Mouse (Mus musculus): Measurements from ENCODE around the gene Fut2. TPM values are rescaled to one million over a fixed set of nuclear protein-coding genes. Genes with fewer than 3 reads are reported as not detected.

Gene Fut2
- polyA plus RNA-seq, 1 experiment from 2014 or later: not detected

GRCm38 (mm10) chr7:45605704-45606289, 60.4 kb downstream of the Fut2 start:
- WGBS: 84% methylated on average over 9 of the region's 9 CpGs
- Histone ChIP-seq H3K36me3 (ENCODE audit: control insufficient read depth, insufficient read depth, low read length) (no peaks in the 10 kb centered on the region), H3K4me1 (ENCODE audit: control insufficient read depth, insufficient read depth, low read length) (no peaks in the 10 kb centered on the region), H3K4me2 (no peak overlapping the region), H3K9ac (ENCODE audit: low read length) (no peak overlapping the region), H3K27ac (ENCODE audit: low read depth, low read length) (no peak overlapping the region), H3K9me3 (ENCODE audit: control insufficient read depth, low read length) (no peaks in the 10 kb centered on the region), H3K4me3 (ENCODE audit: low read depth, low read length) (no peak overlapping the region), H3K27me3 (ENCODE audit: control insufficient read depth, insufficient read depth, low read length) (no peaks in the 10 kb centered on the region)
- no peak for DNase-seq (ENCODE audit: low spot score, missing footprints)
- no peak for ATAC-seq (ENCODE audit: low FRiP score)

DNA sequence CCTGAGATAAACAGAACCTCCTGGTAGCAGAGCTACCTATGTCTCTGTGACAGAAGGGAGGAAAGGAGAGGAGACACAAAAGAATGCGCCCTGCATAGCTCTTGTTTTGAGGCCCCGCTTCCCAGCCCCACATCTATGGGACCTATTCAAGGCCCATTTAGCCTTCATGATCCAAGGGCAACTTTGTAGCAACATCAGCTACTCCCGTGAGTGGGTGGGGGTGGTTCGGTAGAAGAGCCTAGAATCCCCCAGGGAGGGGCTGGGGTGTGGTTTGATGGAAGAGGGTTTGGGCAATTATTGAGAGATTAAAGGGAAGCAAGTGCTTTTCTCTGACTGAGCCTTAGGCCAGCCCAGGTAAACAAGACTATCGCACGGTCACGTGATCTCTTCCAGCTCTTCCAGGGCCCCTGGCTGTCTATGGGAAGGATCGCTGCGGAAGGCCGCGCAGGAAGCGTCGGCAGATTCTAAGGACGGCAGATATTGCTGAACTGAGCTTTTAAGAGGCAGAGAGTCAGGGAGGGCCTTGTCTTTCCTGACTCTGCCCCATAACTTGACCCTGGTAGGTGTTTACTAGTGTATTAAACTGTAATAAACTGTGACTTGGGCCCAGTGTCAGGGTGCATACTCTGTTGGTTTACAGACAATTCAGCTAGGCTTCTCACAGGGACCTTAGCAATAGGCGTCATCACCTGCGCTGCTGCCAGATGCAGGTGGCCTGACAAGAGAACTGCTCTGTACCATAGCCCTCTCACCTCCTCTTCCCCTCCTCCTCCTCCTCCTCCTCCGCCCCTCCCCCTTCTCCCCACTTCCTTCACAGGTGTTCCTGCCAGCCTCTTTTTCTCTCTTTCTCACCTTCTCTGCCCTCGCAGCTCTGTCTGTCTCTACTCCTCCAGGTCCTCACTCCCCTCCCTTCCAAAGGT, 67.0 kb downstream of the Fut2 start:
- H3K4me1 ChIP-seq (ENCODE audit: control insufficient read depth, insufficient read depth, low read length): no peaks in the 10 kb centered on the region
- no peaks in the 10 kb centered on the region for H3K9me3 ChIP-seq (ENCODE audit: control insufficient read depth, low read length)
- no peak overlapping the region for H3K27ac ChIP-seq (ENCODE audit: low read depth, low read length)
- no peak overlapping the region for H3K4me3 ChIP-seq (ENCODE audit: low read depth, low read length)
- H3K4me2 ChIP-seq: no peak overlapping the region
- H3K9ac ChIP-seq (ENCODE audit: low read length): no peak overlapping the region
- ATAC-seq (ENCODE audit: low FRiP score) (no peak), DNase-seq (ENCODE audit: low spot score, missing footprints) (no peak)
- no peaks in the 10 kb centered on the region for H3K36me3 ChIP-seq (ENCODE audit: control insufficient read depth, insufficient read depth, low read length)
- WGBS: 55% methylated on average over 18 of the region's 18 CpGs
- no peaks in the 10 kb centered on the region for H3K27me3 ChIP-seq (ENCODE audit: control insufficient read depth, insufficient read depth, low read length)

Other genes starting within 250 kb of the Fut2 start
- gene Lhb, start 245.6 kb downstream of the Fut2 start, polyA plus RNA-seq (2014; fragmentation: Nextera tagmentation; extraction: Ambion mirVana): not detected in 2 replicates
- 26.5 and 26.8 TPM in 2 replicates for gene Gys1, start 231.6 kb downstream of the Fut2 start, polyA plus RNA-seq (2014; fragmentation: Nextera tagmentation; extraction: Ambion mirVana)
- 168 and 171 TPM in 2 replicates for gene Ruvbl2, start 228.3 kb downstream of the Fut2 start, polyA plus RNA-seq (2014; fragmentation: Nextera tagmentation; extraction: Ambion mirVana)
- gene Ftl1, start 206.5 kb downstream of the Fut2 start, polyA plus RNA-seq (2014; fragmentation: Nextera tagmentation; extraction: Ambion mirVana): 5,242 and 5,528 TPM in 2 replicates
- gene Bax, start 199.5 kb downstream of the Fut2 start, polyA plus RNA-seq (2014; fragmentation: Nextera tagmentation; extraction: Ambion mirVana): 169 and 201 TPM in 2 replicates
- 0.15 TPM in 1 of 2 replicates, not detected in the other for gene Tulp2, start 184.5 kb downstream of the Fut2 start, polyA plus RNA-seq (2014; fragmentation: Nextera tagmentation; extraction: Ambion mirVana)
- not detected in 2 replicates for gene Gm45808, start 179.6 kb downstream of the Fut2 start, polyA plus RNA-seq (2014; fragmentation: Nextera tagmentation; extraction: Ambion mirVana)
- gene Dhdh, start 177.6 kb downstream of the Fut2 start, polyA plus RNA-seq (2014; fragmentation: Nextera tagmentation; extraction: Ambion mirVana): 3.2 and 3.9 TPM in 2 replicates
- gene Nucb1, start 156.0 kb downstream of the Fut2 start, polyA plus RNA-seq (2014; fragmentation: Nextera tagmentation; extraction: Ambion mirVana): 83.7 and 84.8 TPM in 2 replicates
- 16.3 and 17.1 TPM in 2 replicates for gene Ppp1r15a, start 140.1 kb downstream of the Fut2 start, polyA plus RNA-seq (2014; fragmentation: Nextera tagmentation; extraction: Ambion mirVana)
- 0.08 and 0.26 TPM in 2 replicates for gene Plekha4, start 140.1 kb downstream of the Fut2 start, polyA plus RNA-seq (2014; fragmentation: Nextera tagmentation; extraction: Ambion mirVana)
- 0.10 and 0.12 TPM in 2 replicates for gene Hsd17b14, start 111.5 kb downstream of the Fut2 start, polyA plus RNA-seq (2014; fragmentation: Nextera tagmentation; extraction: Ambion mirVana)
- gene Bcat2, start 96.2 kb downstream of the Fut2 start, polyA plus RNA-seq (2014; fragmentation: Nextera tagmentation; extraction: Ambion mirVana): 22.5 and 24.7 TPM in 2 replicates
- gene Fgf21, start 50.9 kb downstream of the Fut2 start, polyA plus RNA-seq (2014; fragmentation: Nextera tagmentation; extraction: Ambion mirVana): not detected in 2 replicates
- not detected in 2 replicates for gene Fut1, start 49.1 kb downstream of the Fut2 start, polyA plus RNA-seq (2014; fragmentation: Nextera tagmentation; extraction: Ambion mirVana)
- gene Izumo1, start 44.6 kb downstream of the Fut2 start, polyA plus RNA-seq (2014; fragmentation: Nextera tagmentation; extraction: Ambion mirVana): 0.10 and 0.29 TPM in 2 replicates
- gene Rasip1, start 38.9 kb downstream of the Fut2 start, polyA plus RNA-seq (2014; fragmentation: Nextera tagmentation; extraction: Ambion mirVana): 4.0 and 4.7 TPM in 2 replicates
- gene Mamstr, start 26.4 kb downstream of the Fut2 start, polyA plus RNA-seq (2014; fragmentation: Nextera tagmentation; extraction: Ambion mirVana): 1.8 and 2.1 TPM in 2 replicates
- 0.21 TPM in 1 of 2 replicates, not detected in the other for gene Ntn5, start 17.6 kb upstream of the Fut2 start, polyA plus RNA-seq (2014; fragmentation: Nextera tagmentation; extraction: Ambion mirVana)
- gene Sec1, start 28.0 kb upstream of the Fut2 start, polyA plus RNA-seq (2014; fragmentation: Nextera tagmentation; extraction: Ambion mirVana): 0.19 and 0.36 TPM in 2 replicates
- 3.3 and 6.3 TPM in 2 replicates for gene Car11, start 33.4 kb upstream of the Fut2 start, polyA plus RNA-seq (2014; fragmentation: Nextera tagmentation; extraction: Ambion mirVana)
- 2.2 and 3.5 TPM in 2 replicates for gene Dbp, start 38.7 kb upstream of the Fut2 start, polyA plus RNA-seq (2014; fragmentation: Nextera tagmentation; extraction: Ambion mirVana)
- gene Rpl18, start 49.1 kb upstream of the Fut2 start, polyA plus RNA-seq (2014; fragmentation: Nextera tagmentation; extraction: Ambion mirVana): 878 and 933 TPM in 2 replicates
- 11.8 and 14.9 TPM in 2 replicates for gene Sphk2, start 51.6 kb upstream of the Fut2 start, polyA plus RNA-seq (2014; fragmentation: Nextera tagmentation; extraction: Ambion mirVana)
- 0.57 and 1.4 TPM in 2 replicates for gene Fam83e, start 54.8 kb upstream of the Fut2 start, polyA plus RNA-seq (2014; fragmentation: Nextera tagmentation; extraction: Ambion mirVana)
- not detected in 2 replicates for gene Spaca4, start 59.4 kb upstream of the Fut2 start, polyA plus RNA-seq (2014; fragmentation: Nextera tagmentation; extraction: Ambion mirVana)
- gene Lmtk3, start 117.3 kb upstream of the Fut2 start, polyA plus RNA-seq (2014; fragmentation: Nextera tagmentation; extraction: Ambion mirVana): 4.6 and 4.8 TPM in 2 replicates
- gene Sult2b1, start 118.3 kb upstream of the Fut2 start, polyA plus RNA-seq (2014; fragmentation: Nextera tagmentation; extraction: Ambion mirVana): 1.5 and 2.4 TPM in 2 replicates
- gene Cyth2, start 148.2 kb upstream of the Fut2 start, polyA plus RNA-seq (2014; fragmentation: Nextera tagmentation; extraction: Ambion mirVana): 224 and 225 TPM in 2 replicates
- gene Kcnj14, start 158.4 kb upstream of the Fut2 start, polyA plus RNA-seq (2014; fragmentation: Nextera tagmentation; extraction: Ambion mirVana): 0.69 and 0.75 TPM in 2 replicates
- gene Grwd1, start 164.6 kb upstream of the Fut2 start, polyA plus RNA-seq (2014; fragmentation: Nextera tagmentation; extraction: Ambion mirVana): 64.0 and 67.9 TPM in 2 replicates
- gene Kdelr1, start 206.4 kb upstream of the Fut2 start, polyA plus RNA-seq (2014; fragmentation: Nextera tagmentation; extraction: Ambion mirVana): 76.7 and 84.0 TPM in 2 replicates
- gene Grin2d, start 212.0 kb upstream of the Fut2 start, polyA plus RNA-seq (2014; fragmentation: Nextera tagmentation; extraction: Ambion mirVana): 0.14 and 0.17 TPM in 2 replicates
- 0.63 and 1.3 TPM in 2 replicates for gene Syngr4, start 230.3 kb upstream of the Fut2 start, polyA plus RNA-seq (2014; fragmentation: Nextera tagmentation; extraction: Ambion mirVana)
- 3.0 and 3.2 TPM in 2 replicates for gene Tmem143, start 230.5 kb upstream of the Fut2 start, polyA plus RNA-seq (2014; fragmentation: Nextera tagmentation; extraction: Ambion mirVana)